Mouse (Mus musculus) G1E (cell line): Measurements from ENCODE around the gene Men1. TPM values are rescaled to one million over a fixed set of nuclear protein-coding genes. Genes with fewer than 3 reads are reported as not detected.

Experiments used
- ATAC-seq: 2 replicates; pipeline ENCODE4 v1.8.0; 2016; ENCODE audit warnings: mild to moderate bottlenecking; ENCODE audit not compliant: insufficient number of reproducible peaks, poor library complexity, low FRiP score, severe bottlenecking; ENCODE audit errors: extremely low read depth
- DNase-seq: peaks from one replicate; pipeline ENCODE4 v3.0.0; 2012; ENCODE audit warnings: low spot score
- H3K27me3 ChIP-seq: 2 replicates; pipeline ENCODE4 v1.6.1; 2012; ENCODE audit warnings: mild to moderate bottlenecking, low read length, inconsistent platforms; ENCODE audit not compliant: insufficient read depth
- H3K36me3 ChIP-seq: replicated peaks from 2 replicates; pipeline ENCODE3; 2012; ENCODE audit warnings: mild to moderate bottlenecking, inconsistent platforms
- H3K4me1 ChIP-seq: 2 replicates; pipeline ENCODE4 v1.6.1; 2012; ENCODE audit warnings: low read depth, low read length, inconsistent platforms, mixed read lengths; ENCODE audit not compliant: insufficient read depth
- H3K4me3 ChIP-seq: 2 replicates; pipeline ENCODE4 v1.5.1; 2012; ENCODE audit warnings: low read depth, mild to moderate bottlenecking, inconsistent platforms, low read length, moderate library complexity, mixed read lengths
- H3K9me3 ChIP-seq: replicated peaks from 2 replicates; pipeline ENCODE4 v1.6.1; 2012; ENCODE audit warnings: inconsistent platforms
- CTCF ChIP-seq: IDR thresholded peaks from 2 replicates; pipeline ENCODE4 v1.5.1; 2012; ENCODE audit warnings: low read depth, low read length, inconsistent platforms, mixed read lengths
- GATA1 ChIP-seq: IDR thresholded peaks from 2 replicates; pipeline ENCODE4 v1.6.1; 2012; ENCODE audit warnings: borderline replicate concordance, low read length, inconsistent platforms, mixed read lengths
- GATA2 ChIP-seq: IDR thresholded peaks from 2 replicates; pipeline ENCODE4 v1.6.1; 2012; ENCODE audit warnings: low read depth, low read length, inconsistent platforms, borderline replicate concordance
- POLR2AphosphoS5 ChIP-seq: IDR thresholded peaks from 2 replicates; pipeline ENCODE4 v1.6.1; 2012; ENCODE audit warnings: low read depth, low read length, inconsistent platforms; ENCODE audit not compliant: insufficient replicate concordance
- TAL1 ChIP-seq: conservative IDR thresholded peaks from 2 replicates; pipeline ENCODE4 v1.6.1; 2012; ENCODE audit warnings: low read depth, low read length, inconsistent platforms, mixed read lengths
- polyA plus RNA-seq: library from polyadenylated mRNA; stranded (reverse); fragments of >175 nt; gene quantifications from 2 replicates; pipeline ENCODE4 v1.2.3, GENCODE M21; 2012
- total RNA-seq, 2 experiments: library from RNA; stranded (forward) in 1 of 2; stranded (reverse) in 1 of 2; fragments of 200-1000 nt in 1 of 2; fragments of >200 nt in 1 of 2; fragmentation: Nextera tagmentation in 1 of 2; gene quantifications; 2 replicates each; pipeline ENCODE4 v1.2.3; 2014 to 2017

The Men1 gene
- total and polyA plus RNA-seq, 3 experiments = 30.9 to 146 (median 53.9) TPM

GRCm38 (mm10) chr19:6313796-6314195 lies 21.0 kb upstream of the Men1 start:
- Histone ChIP-seq H3K36me3 (peaks cover 98% of the 10 kb centered on the region), H3K27me3 (no peaks in the 10 kb centered on the region; the same call in 1 of the 2 replicates), H3K4me1 (peaks cover 3% of the 10 kb centered on the region; the same call in 1 of the 2 replicates), H3K9me3 (no peaks in the 10 kb centered on the region), H3K4me3 (no peak overlapping the region)
- TF ChIP-seq POLR2AphosphoS5 (no peak), TAL1 (no peak), GATA1 (no peak), GATA2 (no peak), CTCF (no peak)
- DNase-seq = no peak
- ATAC-seq = no peak

DNA sequence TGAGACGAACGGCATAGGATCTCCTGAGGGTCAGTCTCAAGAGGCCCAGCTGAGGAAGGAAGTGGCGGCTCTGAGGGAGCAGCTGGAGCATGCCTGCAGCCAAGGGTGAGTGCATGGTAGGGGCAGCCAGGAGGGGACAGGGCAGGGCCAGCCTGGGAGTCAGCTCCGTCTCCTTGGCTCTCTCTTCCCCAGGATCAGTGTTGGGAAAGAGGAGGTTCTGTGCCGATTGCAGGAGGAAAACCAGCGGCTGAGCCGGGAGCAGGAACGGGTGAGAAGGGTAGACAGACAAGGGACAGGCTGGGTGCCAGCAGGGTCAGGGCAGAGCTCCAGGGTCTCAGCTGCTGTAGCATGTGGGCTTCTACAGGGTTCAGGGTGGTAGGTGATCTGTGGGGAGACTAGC lies 20.3 kb upstream of the Men1 start:
- TF ChIP-seq TAL1 (no peak), POLR2AphosphoS5 (no peak)
- ATAC-seq (no peak), DNase-seq (no peak)
- Histone ChIP-seq H3K4me1 (no peaks in the 10 kb centered on the region), H3K36me3 (peaks cover 99% of the 10 kb centered on the region), H3K27me3 (no peaks in the 10 kb centered on the region; the same call in 1 of the 2 replicates), H3K9me3 (no peaks in the 10 kb centered on the region), H3K4me3 (no peak overlapping the region)

DNA sequence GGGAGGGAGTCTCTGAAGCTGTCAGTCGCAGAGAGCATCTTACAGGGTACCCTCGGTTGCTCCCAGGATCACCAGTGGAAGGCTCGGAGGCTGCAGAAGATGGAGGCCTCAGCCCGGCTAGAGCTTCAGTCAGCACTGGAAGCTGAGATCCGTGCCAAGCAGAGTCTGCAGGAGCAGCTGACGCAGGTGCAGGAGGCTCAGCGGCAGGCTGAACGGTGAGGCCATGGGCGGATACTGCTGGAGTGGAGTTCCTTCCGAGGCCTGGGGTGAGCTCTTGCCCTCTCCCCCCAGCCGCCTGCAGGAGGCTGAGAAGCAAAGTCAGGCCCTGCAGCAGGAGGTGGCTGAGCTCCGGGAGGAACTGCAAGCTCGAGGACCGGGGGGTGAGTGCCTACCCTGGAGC lies 19.2 kb upstream of the Men1 start:
- H3K4me1 ChIP-seq = no peaks in the 10 kb centered on the region
- H3K4me3 ChIP-seq = no peak overlapping the region
- peaks cover 99% of the 10 kb centered on the region for H3K36me3 ChIP-seq
- TF ChIP-seq TAL1 = no peak
- no peak for TF ChIP-seq GATA1
- TF ChIP-seq GATA2 = no peak
- TF ChIP-seq CTCF = no peak
- TF ChIP-seq POLR2AphosphoS5 = no peak
- no peaks in the 10 kb centered on the region; the same call in 1 of the 2 replicates for H3K27me3 ChIP-seq
- H3K9me3 ChIP-seq = no peaks in the 10 kb centered on the region
- no peak for ATAC-seq
- no peak for DNase-seq

DNA sequence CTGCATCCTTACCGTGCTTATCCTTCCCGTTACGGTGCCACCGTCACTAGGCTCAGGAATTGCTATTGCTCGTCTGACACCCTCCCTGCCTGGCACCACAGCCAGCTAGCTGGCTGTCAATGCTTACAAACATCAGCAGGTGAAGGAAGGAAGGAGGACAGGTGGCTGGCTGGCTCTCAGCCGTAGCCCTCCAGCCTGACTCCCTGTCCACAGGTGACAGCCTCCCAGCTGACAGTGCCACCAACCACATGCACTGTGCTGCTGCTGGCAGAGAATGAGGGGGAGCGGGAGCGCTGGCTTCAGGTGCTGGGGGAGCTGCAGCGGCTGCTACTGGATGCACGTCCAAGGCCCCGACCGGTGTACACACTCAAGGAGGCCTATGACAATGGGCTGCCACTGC lies 16.6 kb upstream of the Men1 start:
- TF ChIP-seq GATA2 = no peak
- TF ChIP-seq CTCF = no peak
- no peak for TF ChIP-seq GATA1
- TF ChIP-seq POLR2AphosphoS5 = no peak
- no peak for TF ChIP-seq TAL1
- Histone ChIP-seq H3K27me3 (no peaks in the 10 kb centered on the region; the same call in 1 of the 2 replicates), H3K4me1 (peaks cover 8% of the 10 kb centered on the region; the same call in 1 of the 2 replicates), H3K36me3 (peaks cover 100% of the 10 kb centered on the region), H3K4me3 (no peak overlapping the region), H3K9me3 (no peaks in the 10 kb centered on the region)
- no peak for ATAC-seq
- DNase-seq = no peak

GRCm38 (mm10) chr19:6321358-6321757 lies 13.4 kb upstream of the Men1 start:
- peaks cover 87% of the 10 kb centered on the region for H3K36me3 ChIP-seq

GRCm38 (mm10) chr19:6321786-6322621 lies 12.8 kb upstream of the Men1 start:
- Histone ChIP-seq H3K27me3 (no peaks in the 10 kb centered on the region; the same call in 1 of the 2 replicates), H3K4me3 (no peak overlapping the region), H3K36me3 (peaks cover 80% of the 10 kb centered on the region), H3K9me3 (no peaks in the 10 kb centered on the region), H3K4me1 (peaks cover 8% of the 10 kb centered on the region; the same call in 1 of the 2 replicates)
- ATAC-seq (no peak), DNase-seq (no peak)
- TF ChIP-seq GATA2 (no peak), POLR2AphosphoS5 (no peak), TAL1 (no peak), CTCF (no peak), GATA1 (no peak)

More at GRCm38 (mm10) chr19:6321358-6321757, 13.4 kb upstream of the Men1 start:
- Histone ChIP-seq H3K27me3 (no peaks in the 10 kb centered on the region; the same call in 1 of the 2 replicates), H3K9me3 (no peaks in the 10 kb centered on the region), H3K4me1 (peaks cover 8% of the 10 kb centered on the region; the same call in 1 of the 2 replicates), H3K4me3 (no peak overlapping the region)
- ATAC-seq = no peak
- TF ChIP-seq CTCF = no peak
- no peak for TF ChIP-seq POLR2AphosphoS5
- TF ChIP-seq TAL1 = no peak
- no peak for TF ChIP-seq GATA1
- no peak for TF ChIP-seq GATA2
- DNase-seq = no peak
